Mouse (Mus musculus) CH12.LX (cell line): ENCODE results near the gene Slc4a10.

Experiments
- CHD1 ChIP-seq: IDR thresholded peaks from 2 replicates; pipeline ENCODE4 v1.6.1; 2012; ENCODE audit warnings: low read depth, low read length, improper control_type of control experiment, inconsistent platforms
- CTCF ChIP-seq, 2 experiments: IDR thresholded peaks in 1 of 2; conservative IDR thresholded peaks in 1 of 2; 2 replicates each; pipeline ENCODE4 v1.5.1; 2011 to 2012; ENCODE audit warnings: low read depth in 2 of 2, low read length in 2 of 2, improper control_type of control experiment in 1 of 2, inconsistent platforms in 1 of 2, mild to moderate bottlenecking in 1 of 2, moderate library complexity in 1 of 2
- EP300 ChIP-seq: IDR thresholded peaks from 2 replicates; pipeline ENCODE4 v1.6.1; 2011; ENCODE audit warnings: low read length, improper control_type of control experiment
- HCFC1 ChIP-seq: IDR thresholded peaks from 2 replicates; pipeline ENCODE4 v1.6.1; 2012; ENCODE audit warnings: low read depth, mild to moderate bottlenecking, inconsistent platforms, low read length, improper control_type of control experiment
- MAX ChIP-seq: IDR thresholded peaks from 2 replicates; pipeline ENCODE4 v1.6.1; 2011; ENCODE audit warnings: low read length, improper control_type of control experiment
- MXI1 ChIP-seq: IDR thresholded peaks from 2 replicates; pipeline ENCODE4 v1.6.1; 2011; ENCODE audit warnings: mild to moderate bottlenecking, low read depth, low read length, improper control_type of control experiment
- POLR2A ChIP-seq: IDR thresholded peaks from 2 replicates; pipeline ENCODE4 v1.6.1; 2011; ENCODE audit warnings: low read depth, mild to moderate bottlenecking, improper control_type of control experiment, low read length
- RAD21 ChIP-seq: IDR thresholded peaks from 2 replicates; pipeline ENCODE4 v1.6.1; 2011; ENCODE audit warnings: low read depth, mild to moderate bottlenecking, low read length, improper control_type of control experiment, moderate library complexity

DNA sequence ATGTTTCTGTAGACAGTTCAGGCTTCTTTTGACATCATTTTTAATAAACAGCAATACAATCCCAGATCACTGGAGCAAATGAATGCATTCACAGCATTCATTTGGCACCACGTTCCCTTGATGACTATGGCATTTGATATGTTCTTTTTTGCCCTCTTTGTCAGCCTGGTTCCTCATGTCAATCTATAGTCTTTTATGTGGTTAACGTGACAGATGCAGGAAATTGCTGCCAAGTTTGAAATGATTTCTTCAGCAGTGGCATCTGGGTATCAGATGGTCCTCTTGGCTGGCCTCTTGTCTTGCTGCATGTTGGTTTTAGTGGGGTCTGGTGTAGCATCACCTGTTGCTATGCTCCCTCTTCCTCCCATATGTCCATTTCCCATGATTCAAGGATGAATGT lies 247.6 kb downstream of the Slc4a10 start:
- TF ChIP-seq RAD21 (no peak), POLR2A (no peak), EP300 (no peak), CTCF (conservative IDR thresholded peaks at IDR 0.05 in 1 of 2, IDR thresholded peaks at IDR 0.05 in 1 of 2; ENCODE audit: low read depth in 2 of 2, low read length in 2 of 2) (no peak), CHD1 (no peak), HCFC1 (no peak), MAX (no peak), MXI1 (no peak)
